Mouse (Mus musculus): ENCODE results near the gene Muc1. TPM values are rescaled to one million over a fixed set of nuclear protein-coding genes. Genes with fewer than 3 reads are reported as not detected.
"Not testable (repeated sequence)": the region's sequence is repeated elsewhere in the genome, so short reads cannot be mapped to it uniquely, and the experiment has no call there.

Muc1 gene
- polyA plus RNA-seq, 1 experiment from 2014 or later: 1.8 TPM

DNA sequence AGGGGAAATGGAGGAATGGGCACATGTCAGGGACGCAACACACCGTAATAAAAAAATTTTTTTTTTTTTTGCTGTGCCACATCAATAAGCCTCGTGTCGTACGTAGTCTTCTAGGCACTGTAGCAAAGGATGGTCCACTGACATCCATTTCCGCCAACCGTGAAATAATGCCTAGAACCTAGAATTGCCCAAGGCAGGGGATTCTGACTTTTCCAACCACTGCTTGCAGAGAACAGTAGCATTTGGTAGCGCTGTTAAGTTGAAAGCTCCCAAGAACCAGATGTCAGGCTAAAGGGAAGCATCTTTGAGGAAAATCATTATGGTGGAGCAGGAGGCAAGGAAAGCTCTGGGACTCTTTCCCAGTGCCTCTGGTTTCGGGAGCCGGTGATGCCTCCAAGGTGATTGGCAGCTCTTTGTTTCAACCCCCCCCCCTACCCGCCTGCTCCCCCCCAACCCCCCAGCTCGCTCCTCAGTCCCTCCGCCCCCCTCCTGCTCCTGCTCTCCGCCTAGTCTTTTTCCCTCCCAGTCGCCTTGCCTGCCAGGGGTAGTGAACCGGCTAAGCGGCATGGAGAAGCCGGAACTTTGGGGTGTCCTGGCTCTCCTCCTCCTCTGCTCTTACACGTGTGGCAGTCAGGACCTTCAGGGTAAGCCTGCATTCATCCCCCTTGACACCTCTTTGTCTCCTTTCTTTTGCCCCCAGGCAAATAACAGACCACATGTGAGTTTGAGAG, 14.0 kb upstream of the Muc1 start, which contains the start of gene Thbs3:
Thbs3 (plus strand) TSS at position 500 of the 731 bp plus-strand sequence.
- Histone ChIP-seq H3K4me1 (replicated peaks) (peaks cover 69% of the 10 kb centered on the region), H3K27me3 (ENCODE audit: insufficient read depth, poor library complexity, severe bottlenecking) (no peaks in the 10 kb centered on the region), H3K9me3 (no peaks in the 10 kb centered on the region), H3K36me3 (peaks cover 39% of the 10 kb centered on the region), H3K4me3 (peak within 1 kb of the TSS; percentile 68), H3K27ac (peak within 1 kb of the TSS; percentile 98)
- WGBS: under 1% methylated on average over 19 of the region's 19 CpGs
- DNase-seq (ENCODE audit: low spot score): peak; percentile 81

- 0% methylated on average over 6 of the region's 6 CpGs for WGBS
- peak; percentile 88 for DNase-seq (ENCODE audit: low spot score)
- no peaks in the 10 kb centered on the region for H3K27me3 ChIP-seq (ENCODE audit: insufficient read depth, poor library complexity, severe bottlenecking)
- peak overlapping the region; percentile 68 for H3K4me3 ChIP-seq
- peaks cover 37% of the 10 kb centered on the region for H3K36me3 ChIP-seq
- no peaks in the 10 kb centered on the region for H3K9me3 ChIP-seq
- peak overlapping the region; percentile 98 for H3K27ac ChIP-seq
- H3K4me1 ChIP-seq (replicated peaks): peaks cover 77% of the 10 kb centered on the region
These were observed 13.0 kb upstream of the Muc1 start for GRCm38 (mm10) chr3:89215853-89216252.

DNA sequence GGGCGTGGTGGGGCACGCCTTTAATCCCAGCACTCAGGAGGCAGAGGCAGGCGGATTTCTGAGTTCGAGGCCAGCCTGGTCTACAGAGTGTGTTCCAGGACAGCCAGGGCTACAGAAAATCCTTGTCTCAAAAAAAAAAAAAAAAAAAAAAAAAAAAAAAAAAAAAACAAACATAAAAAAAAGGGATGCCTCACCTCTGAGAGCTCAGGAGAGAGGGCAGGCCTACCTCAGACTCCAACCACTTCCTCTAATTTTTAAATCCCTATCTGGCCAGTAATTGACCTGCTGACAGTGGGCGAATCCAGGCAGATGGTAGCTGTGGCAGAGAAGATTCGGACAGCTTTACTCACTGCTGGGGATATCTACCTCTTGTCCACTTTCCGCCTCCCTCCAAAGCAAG, 12.4 kb upstream of the Muc1 start:
- H3K27me3 ChIP-seq (ENCODE audit: insufficient read depth, poor library complexity, severe bottlenecking); H3K9me3 ChIP-seq; DNase-seq (ENCODE audit: low spot score): not testable (repeated sequence)
- WGBS: 74% methylated on average over 7 of the region's 7 CpGs
- Histone ChIP-seq H3K4me1 (replicated peaks) (peaks cover 83% of the 10 kb centered on the region), H3K36me3 (peaks cover 38% of the 10 kb centered on the region), H3K4me3 (peak overlapping the region; percentile 68; the same call in 1 of the 2 replicates), H3K27ac (peak overlapping the region; percentile 50; the same call in 1 of the 2 replicates)

DNA sequence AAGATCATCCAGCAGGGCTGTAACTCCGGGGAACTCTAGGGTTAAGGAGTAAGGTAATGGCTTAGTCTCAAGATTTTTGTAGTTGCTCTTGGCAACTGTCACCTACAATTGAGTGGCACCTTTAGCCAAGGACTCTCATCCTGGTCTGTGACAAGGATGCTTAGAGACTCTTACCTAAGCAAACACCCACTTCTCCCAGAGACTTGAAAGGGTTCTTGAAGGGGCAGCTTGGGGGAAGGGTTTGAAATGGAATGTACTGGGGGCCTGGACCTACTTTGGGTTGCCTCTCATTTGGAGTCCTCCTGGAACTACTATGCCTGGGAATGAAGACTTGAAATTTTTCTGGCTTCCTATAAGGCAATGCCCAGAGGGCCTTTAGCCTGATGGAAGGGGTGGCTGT, 10.6 kb upstream of the Muc1 start:
- no peak for DNase-seq (ENCODE audit: low spot score)
- WGBS: 87% methylated on average over 1 of the region's 1 CpGs
- Histone ChIP-seq H3K27me3 (ENCODE audit: insufficient read depth, poor library complexity, severe bottlenecking) (no peaks in the 10 kb centered on the region), H3K4me1 (replicated peaks) (peaks cover 86% of the 10 kb centered on the region), H3K4me3 (no peak overlapping the region), H3K27ac (peak overlapping the region; percentile 43), H3K36me3 (peaks cover 56% of the 10 kb centered on the region), H3K9me3 (no peaks in the 10 kb centered on the region)

DNA sequence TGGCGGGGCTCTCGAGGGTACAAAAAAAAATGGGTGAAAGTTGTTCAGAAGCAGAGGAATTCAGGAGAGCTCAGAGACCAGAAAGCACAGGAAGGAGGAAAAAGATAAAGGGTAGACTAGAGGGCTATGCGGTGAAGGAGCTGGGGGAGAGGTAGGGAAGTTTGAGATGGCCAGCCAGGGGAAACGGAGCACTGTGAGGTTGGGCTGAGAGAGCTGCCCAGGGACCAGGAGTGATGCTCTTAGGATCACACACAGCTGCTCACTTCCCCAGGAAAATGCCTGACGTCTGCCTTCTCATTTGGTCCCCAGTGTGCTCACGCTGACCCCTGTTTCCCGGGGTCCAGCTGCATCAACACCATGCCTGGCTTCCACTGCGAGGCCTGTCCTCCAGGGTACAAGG, 9.3 kb upstream of the Muc1 start:
- no peak overlapping the region for H3K4me3 ChIP-seq
- H3K36me3 ChIP-seq: peaks cover 69% of the 10 kb centered on the region
- DNase-seq (ENCODE audit: low spot score): peak; percentile 29
- peaks cover 91% of the 10 kb centered on the region for H3K4me1 ChIP-seq (replicated peaks)
- H3K27ac ChIP-seq: peak overlapping the region; percentile 19
- H3K27me3 ChIP-seq (ENCODE audit: insufficient read depth, poor library complexity, severe bottlenecking): no peaks in the 10 kb centered on the region
- 57% methylated on average over 8 of the region's 8 CpGs for WGBS
- no peaks in the 10 kb centered on the region for H3K9me3 ChIP-seq

- Histone ChIP-seq H3K27ac (0 out of 2 replicates have a peak overlapping the region, but pooled peaks have one; percentile 12), H3K27me3 (ENCODE audit: insufficient read depth, poor library complexity, severe bottlenecking) (no peaks in the 10 kb centered on the region), H3K9me3 (no peaks in the 10 kb centered on the region), H3K4me1 (replicated peaks) (peaks cover 91% of the 10 kb centered on the region), H3K4me3 (no peak overlapping the region), H3K36me3 (peaks cover 81% of the 10 kb centered on the region)
- no peak for DNase-seq (ENCODE audit: low spot score)
- WGBS: 73% methylated on average over 5 of the region's 5 CpGs
These were observed 7.7 kb upstream of the Muc1 start for GRCm38 (mm10) chr3:89221167-89221566.

DNA sequence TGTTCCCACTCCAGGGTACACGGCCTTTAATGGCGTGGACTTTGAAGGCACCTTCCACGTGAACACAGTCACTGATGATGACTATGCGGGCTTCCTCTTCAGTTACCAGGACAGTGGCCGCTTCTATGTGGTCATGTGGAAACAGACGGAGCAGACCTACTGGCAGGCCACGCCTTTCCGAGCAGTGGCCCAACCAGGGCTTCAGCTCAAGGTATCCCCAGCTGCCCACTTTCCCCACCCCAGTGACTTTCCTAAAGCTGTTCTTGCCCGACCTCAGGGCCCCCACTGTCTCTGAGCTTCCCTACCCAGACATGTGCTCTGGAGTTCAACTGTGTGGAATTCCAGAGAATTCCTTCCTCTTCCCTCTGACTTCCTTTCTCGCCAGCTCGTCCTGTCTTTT, 4.1 kb upstream of the Muc1 start:
- Histone ChIP-seq H3K4me1 (replicated peaks) (peaks cover 86% of the 10 kb centered on the region), H3K36me3 (peaks cover 57% of the 10 kb centered on the region)
- 53% methylated on average over 11 of the region's 11 CpGs for WGBS

DNA sequence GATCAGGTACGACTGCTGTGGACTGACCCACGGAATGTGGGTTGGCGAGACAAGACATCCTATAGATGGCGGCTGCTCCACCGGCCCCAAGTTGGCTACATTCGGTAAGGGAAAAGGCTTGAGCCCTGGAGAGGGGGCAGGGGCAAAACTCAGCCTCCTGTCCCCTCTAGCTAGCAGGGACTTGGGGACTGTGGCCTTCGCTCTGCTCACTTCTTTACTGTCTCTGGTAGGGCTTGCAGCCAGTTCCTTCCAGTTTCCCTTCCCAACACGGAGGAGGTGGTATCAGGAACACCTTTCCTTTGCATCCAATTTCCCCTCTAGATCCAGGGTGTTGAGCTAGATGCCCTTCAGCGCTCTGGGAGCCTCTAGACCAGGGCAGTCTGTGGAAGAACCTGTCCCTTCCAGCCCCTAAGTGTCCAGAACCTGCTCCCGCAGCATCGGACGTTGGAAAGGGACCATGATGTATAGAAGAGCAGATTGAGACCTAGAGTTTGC, 3.5 kb upstream of the Muc1 start:
- DNase-seq (ENCODE audit: low spot score): no peak
- peaks cover 17% of the 10 kb centered on the region for H3K27me3 ChIP-seq (ENCODE audit: insufficient read depth, poor library complexity, severe bottlenecking)
- WGBS: 24% methylated on average over 12 of the region's 12 CpGs
- H3K27ac ChIP-seq: peak overlapping the region; percentile 97
- H3K9me3 ChIP-seq: no peaks in the 10 kb centered on the region
- peaks cover 51% of the 10 kb centered on the region for H3K36me3 ChIP-seq
- peak overlapping the region; percentile 83 for H3K4me3 ChIP-seq
- H3K4me1 ChIP-seq (replicated peaks): peaks cover 81% of the 10 kb centered on the region

More for the DNA sequence above, 4.1 kb upstream of the Muc1 start:
- peak overlapping the region; percentile 83 for H3K4me3 ChIP-seq
- no peaks in the 10 kb centered on the region for H3K9me3 ChIP-seq
- H3K27ac ChIP-seq: peak overlapping the region; percentile 97
- no peak for DNase-seq (ENCODE audit: low spot score)
- peaks cover 11% of the 10 kb centered on the region; the same call in 1 of the 2 replicates for H3K27me3 ChIP-seq (ENCODE audit: insufficient read depth, poor library complexity, severe bottlenecking)

DNA sequence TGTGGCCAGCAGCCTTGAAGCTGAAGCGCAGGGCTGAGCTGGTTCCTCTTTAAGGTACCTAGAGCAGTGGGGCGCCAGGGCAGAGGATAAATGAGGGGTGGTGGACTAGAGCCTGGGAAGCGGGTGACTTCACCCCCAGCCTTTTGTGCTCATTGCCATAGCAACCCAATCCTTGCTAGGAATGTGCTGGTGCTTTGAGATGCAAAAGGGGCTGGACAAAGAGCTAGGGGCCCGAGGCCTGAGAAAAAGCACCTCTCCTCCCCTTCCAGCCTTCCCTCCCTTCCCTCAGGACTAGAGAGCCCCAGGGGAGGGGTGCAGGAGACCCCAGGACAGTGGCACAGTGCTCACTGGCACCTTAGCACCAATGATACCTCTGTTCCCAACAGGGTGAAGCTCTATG, 2.9 kb upstream of the Muc1 start:
- Histone ChIP-seq H3K4me3 (peak overlapping the region; percentile 83), H3K36me3 (peaks cover 48% of the 10 kb centered on the region), H3K27me3 (ENCODE audit: insufficient read depth, poor library complexity, severe bottlenecking) (peaks cover 22% of the 10 kb centered on the region), H3K4me1 (replicated peaks) (peaks cover 78% of the 10 kb centered on the region), H3K27ac (peak overlapping the region; percentile 97), H3K9me3 (no peaks in the 10 kb centered on the region)
- WGBS: 13% methylated on average over 4 of the region's 4 CpGs
- DNase-seq (ENCODE audit: low spot score): peak; percentile 89

DNA sequence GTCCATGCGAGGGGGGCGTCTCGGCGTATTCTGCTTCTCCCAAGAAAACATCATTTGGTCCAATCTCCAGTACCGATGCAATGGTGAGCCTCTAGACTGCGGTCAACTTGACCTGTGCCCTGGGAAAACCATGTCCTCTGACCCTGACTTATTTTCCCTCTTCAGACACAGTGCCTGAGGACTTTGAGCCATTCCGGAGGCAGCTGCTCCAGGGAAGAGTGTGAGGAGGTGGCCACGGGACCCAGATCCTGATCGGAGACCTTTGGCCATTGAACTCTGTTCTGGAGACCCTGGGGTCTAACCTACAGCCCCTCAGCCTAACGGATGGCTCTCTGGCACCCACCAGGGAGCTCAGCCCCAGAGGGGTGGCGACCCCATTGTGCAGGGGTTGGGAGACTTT, 2.5 kb upstream of the Muc1 start:
- Histone ChIP-seq H3K9me3 (no peaks in the 10 kb centered on the region), H3K4me3 (peak overlapping the region; percentile 83), H3K4me1 (replicated peaks) (peaks cover 73% of the 10 kb centered on the region), H3K27me3 (ENCODE audit: insufficient read depth, poor library complexity, severe bottlenecking) (peaks cover 22% of the 10 kb centered on the region), H3K27ac (peak overlapping the region; percentile 97), H3K36me3 (peaks cover 44% of the 10 kb centered on the region)
- no peak for DNase-seq (ENCODE audit: low spot score)
- WGBS: 9% methylated on average over 11 of the region's 11 CpGs

DNA sequence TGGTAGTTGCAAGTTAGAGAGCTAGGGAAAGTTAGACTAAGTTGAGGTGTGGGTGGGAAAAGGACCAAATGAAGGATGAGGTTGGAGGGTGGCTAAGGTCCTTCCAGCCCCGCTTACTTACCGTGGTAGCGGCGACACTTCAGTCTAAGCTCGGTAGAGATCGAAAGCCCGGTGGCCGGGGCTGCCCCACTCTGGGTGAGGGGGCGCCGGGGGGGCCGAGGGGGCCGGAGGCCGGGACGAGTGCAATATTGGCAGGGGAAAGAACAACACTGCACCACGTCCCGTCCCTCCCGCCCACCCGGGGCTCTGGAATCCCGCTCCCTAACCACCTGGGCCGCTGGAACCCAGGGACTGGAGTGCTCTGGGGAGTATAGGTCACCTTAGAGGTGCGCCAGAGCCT, 2.0 kb upstream of the Muc1 start, which contains the start of gene Mtx1:
Mtx1 (minus strand) TSS at position 189 of the 400 bp plus-strand sequence.
- Histone ChIP-seq H3K27me3 (ENCODE audit: insufficient read depth, poor library complexity, severe bottlenecking) (peaks cover 27% of the 10 kb centered on the region), H3K9me3 (no peaks in the 10 kb centered on the region), H3K27ac (peak within 1 kb of the TSS; percentile 97), H3K4me1 (replicated peaks) (peaks cover 75% of the 10 kb centered on the region), H3K36me3 (peaks cover 38% of the 10 kb centered on the region), H3K4me3 (peak within 1 kb of the TSS; percentile 83)
- under 1% methylated on average over 21 of the region's 21 CpGs for WGBS
- no peak for DNase-seq (ENCODE audit: low spot score)

DNA sequence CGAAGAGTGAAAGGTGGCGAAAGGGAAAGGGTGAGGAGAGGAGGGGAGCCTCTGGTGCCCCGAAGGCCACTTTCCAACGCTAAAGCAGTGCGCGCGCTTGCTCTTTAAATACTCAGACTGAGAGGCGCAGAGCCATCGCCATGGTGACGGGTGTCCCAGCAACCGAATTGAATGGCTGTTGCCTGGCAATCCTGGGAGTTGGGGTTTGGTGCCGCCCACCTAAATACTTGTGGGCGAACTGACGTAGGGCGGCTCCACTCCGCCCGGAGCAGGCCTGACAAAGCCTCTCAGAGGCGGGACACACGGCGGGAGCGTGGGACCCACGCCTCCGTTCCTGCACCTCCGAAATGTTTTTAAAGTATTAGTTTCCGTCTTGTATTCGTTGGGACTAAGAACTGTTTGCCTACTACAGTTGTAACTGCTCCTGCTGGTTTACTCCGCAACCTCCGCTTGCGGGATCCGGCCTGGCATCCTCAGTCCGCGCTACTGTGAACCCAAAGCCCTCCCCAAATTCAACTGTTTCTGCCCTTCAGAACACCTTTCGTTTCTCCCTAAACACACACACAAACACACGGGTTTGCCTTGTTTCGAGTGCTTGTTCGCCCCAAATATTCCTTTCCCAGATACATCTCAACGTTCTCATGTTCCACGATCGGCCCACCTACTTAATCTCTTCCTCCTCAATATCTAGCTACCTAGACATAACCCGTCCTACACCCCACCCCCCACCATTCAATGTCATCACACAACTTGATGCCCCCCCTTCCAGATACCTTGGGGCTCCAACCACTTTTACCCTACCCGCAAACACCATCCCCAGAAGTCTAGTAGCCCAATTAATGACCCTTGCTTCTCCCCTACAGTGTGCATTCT, 1.3 kb upstream of the Muc1 start:
- Histone ChIP-seq H3K4me1 (replicated peaks) (peaks cover 76% of the 10 kb centered on the region), H3K27me3 (ENCODE audit: insufficient read depth, poor library complexity, severe bottlenecking) (peaks cover 29% of the 10 kb centered on the region), H3K36me3 (peaks cover 32% of the 10 kb centered on the region), H3K27ac (peak overlapping the region; percentile 97), H3K9me3 (no peaks in the 10 kb centered on the region), H3K4me3 (peak overlapping the region; percentile 83)
- peak; percentile 99 for DNase-seq (ENCODE audit: low spot score)
- 2% methylated on average over 41 of the region's 41 CpGs for WGBS
